Mouse (Mus musculus): ENCODE results near the gene Slc9c1.

DNA sequence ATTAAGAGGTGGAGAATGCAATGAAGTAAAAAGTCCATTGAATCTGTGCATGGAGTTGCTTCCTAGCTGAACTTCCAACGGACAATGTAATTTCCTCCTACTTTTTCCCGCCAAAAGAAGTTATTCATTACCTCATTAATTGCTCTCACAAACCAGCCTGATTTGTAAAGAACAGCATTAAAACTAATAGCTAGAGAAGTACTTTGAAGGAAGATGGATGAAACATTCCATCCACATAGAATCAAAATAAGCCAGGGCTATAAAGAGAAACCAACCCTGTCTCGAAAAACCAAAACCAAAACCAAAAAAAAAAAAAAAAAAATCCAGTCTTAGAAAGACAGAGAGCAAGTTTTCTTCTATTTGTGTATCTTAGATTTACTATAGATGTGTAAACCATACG is 3.2 kb upstream of the Slc9c1 start, which contains the start of gene Gm17783:
- TF ChIP-seq POLR2A (IDR thresholded peaks at IDR 0.05; ENCODE audit: borderline replicate concordance, extremely low read depth, insufficient read depth, insufficient read length, poor library complexity, severe bottlenecking) (no peak), CTCF (IDR thresholded peaks at IDR 0.05; ENCODE audit: borderline replicate concordance, extremely low read depth, insufficient read depth, insufficient read length) (no peak)

All from brain, embryonic 14.5 days (tissue).